ENCODE assay signal across 8 mouse cellular contexts in the genomic region with DNA sequence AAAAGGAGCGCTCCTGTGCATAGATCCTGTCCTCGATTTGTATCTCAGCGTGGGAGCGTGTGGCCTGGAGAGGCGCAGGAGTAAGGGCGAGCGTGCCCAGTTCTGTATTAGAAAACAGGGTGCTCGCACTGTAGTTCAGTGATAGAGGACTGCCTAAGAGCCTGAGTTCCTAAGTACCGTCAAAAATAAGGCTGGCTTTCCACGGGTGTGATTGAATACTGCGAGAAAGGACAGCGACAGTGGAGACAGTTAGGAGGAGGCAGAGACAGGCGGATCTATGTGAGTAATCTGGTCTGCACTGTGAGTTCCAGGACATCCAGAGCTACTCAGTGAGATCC. TPM values are rescaled to one million over a fixed set of nuclear protein-coding genes. Genes with fewer than 3 reads are reported as not detected.
A peak's percentile ranks its signal among the peaks of the same experiment; 100 is the strongest.
DNase-seq lines count a peak whose midpoint lies in the region; ATAC-seq lines count a peak whose summit lies in the region.
"Had no signal": no experiment of that assay in that cellular context is flagged by ENCODE, and none has a peak within 500 bp of the region (broad histone marks: within the 10 kb centered on the region; RNA-seq: fewer than 3 reads in every experiment).

No protein-coding gene starts in this region.

- H3K4me1 ChIP-seq in lung, embryonic 15.5 days: peaks cover 24% of the 10 kb centered on the region
- H3K4me1 ChIP-seq in forebrain, embryonic 11.5 days (replicated peaks; ENCODE audit: control insufficient read depth, insufficient read depth, low read length): peaks cover 9% of the 10 kb centered on the region; the same call in 1 of the 2 replicates
- H3K4me1 ChIP-seq in limb, embryonic 12.5 days (replicated peaks): peaks cover 3% of the 10 kb centered on the region; the same call in 1 of the 2 replicates
- peaks cover 8% of the 10 kb centered on the region; the same call in 1 of the 2 replicates for H3K4me1 ChIP-seq in stomach, embryonic 14.5 days (ENCODE audit: control insufficient read depth, insufficient read depth, low read length)

- no peak for DNase-seq in lung, postnatal 14 days
- no peak for DNase-seq in forebrain, embryonic 11.5 days (ENCODE audit: low spot score)
- no peak for DNase-seq in thymus, postnatal 0 days (ENCODE audit: low spot score)

- H3K9ac ChIP-seq in lung, embryonic 15.5 days: 0 out of 2 replicates have a peak overlapping the region, but pooled peaks have one; percentile 23
- peak overlapping the region; percentile 47; the same call in 1 of the 2 replicates for H3K9ac ChIP-seq in forebrain, embryonic 11.5 days (ENCODE audit: low read length)
- H3K9ac ChIP-seq in limb, embryonic 12.5 days (replicated peaks): peak overlapping the region; percentile 8; the same call in 1 of the 2 replicates
- H3K9ac ChIP-seq in stomach, embryonic 14.5 days (replicated peaks; ENCODE audit: low read depth, low read length): no peak overlapping the region

- H3K36me3 ChIP-seq in lung, embryonic 15.5 days: no peaks in the 10 kb centered on the region
- H3K36me3 ChIP-seq in forebrain, embryonic 11.5 days (ENCODE audit: control insufficient read depth, insufficient read depth, low read length): no peaks in the 10 kb centered on the region
- H3K36me3 ChIP-seq in limb, embryonic 12.5 days: no peaks in the 10 kb centered on the region
- no peaks in the 10 kb centered on the region for H3K36me3 ChIP-seq in stomach, embryonic 14.5 days (ENCODE audit: control insufficient read depth, insufficient read depth, low read length)

- no peaks in the 10 kb centered on the region for H3K9me3 ChIP-seq in lung, embryonic 15.5 days
- H3K9me3 ChIP-seq in forebrain, embryonic 11.5 days (ENCODE audit: control insufficient read depth, low read length): no peaks in the 10 kb centered on the region
- no peaks in the 10 kb centered on the region for H3K9me3 ChIP-seq in limb, embryonic 12.5 days
- H3K9me3 ChIP-seq in stomach, embryonic 14.5 days (ENCODE audit: control insufficient read depth, low read depth, low read length): no peaks in the 10 kb centered on the region

- peak overlapping the region; percentile 56 for H3K4me3 ChIP-seq in lung, embryonic 15.5 days
- H3K4me3 ChIP-seq in forebrain, embryonic 11.5 days (ENCODE audit: low read depth, low read length): peak overlapping the region; percentile 58
- peak overlapping the region; percentile 66 for H3K4me3 ChIP-seq in limb, embryonic 12.5 days (replicated peaks)
- H3K4me3 ChIP-seq in stomach, embryonic 14.5 days (ENCODE audit: low read depth, low read length): peak overlapping the region; percentile 55

- 0 out of 2 replicates have a peak overlapping the region, but pooled peaks have one; percentile 7 for H3K27ac ChIP-seq in lung, embryonic 15.5 days
- H3K27ac ChIP-seq in forebrain, embryonic 11.5 days (ENCODE audit: low read depth, low read length): no peak overlapping the region
- no peak overlapping the region for H3K27ac ChIP-seq in limb, embryonic 12.5 days
- H3K27ac ChIP-seq in stomach, embryonic 14.5 days (ENCODE audit: low read length): no peak overlapping the region

- H3K4me2 ChIP-seq in lung, embryonic 15.5 days: peak overlapping the region; percentile 88
- H3K4me2 ChIP-seq in forebrain, embryonic 11.5 days (ENCODE audit: low read depth, low read length, severe bottlenecking): peak overlapping the region; percentile 96
- H3K4me2 ChIP-seq in limb, embryonic 12.5 days: peak overlapping the region; percentile 93
- H3K4me2 ChIP-seq in stomach, embryonic 14.5 days (replicated peaks; ENCODE audit: low read depth, low read length): peak overlapping the region; percentile 91

- no peak for ATAC-seq in lung, embryonic 15.5 days (ENCODE audit: borderline replicate concordance, extremely low read depth, low FRiP score, low TSS enrichment)
- ATAC-seq in forebrain, embryonic 11.5 days (replicated peaks; ENCODE audit: low FRiP score): no peak; the same call in 1 of the 2 replicates
- ATAC-seq in limb, embryonic 12.5 days (ENCODE audit: insufficient number of reproducible peaks, insufficient read depth, low FRiP score, low TSS enrichment, low read depth): no peak; the same call in 1 of the 2 replicates
- no peak for ATAC-seq in stomach, embryonic 14.5 days (ENCODE audit: insufficient number of reproducible peaks, insufficient read depth, low FRiP score, low read depth)
- no peak for ATAC-seq in megakaryocyte-erythroid progenitor cell, adult 5-6 weeks (replicated peaks; ENCODE audit: low FRiP score, low TSS enrichment, poor library complexity, severe bottlenecking)

- no peaks in the 10 kb centered on the region for H3K27me3 ChIP-seq in lung, embryonic 15.5 days
- H3K27me3 ChIP-seq in forebrain, embryonic 11.5 days (ENCODE audit: control insufficient read depth, insufficient read depth, low read length): peaks cover 5% of the 10 kb centered on the region; the same call in 1 of the 2 replicates
- H3K27me3 ChIP-seq in limb, embryonic 12.5 days: 0 out of 2 replicates have a peak, but pooled peaks cover 2% of the 10 kb centered on the region
- H3K27me3 ChIP-seq in stomach, embryonic 14.5 days (ENCODE audit: control insufficient read depth, insufficient read depth, low read length): no peaks in the 10 kb centered on the region

- WGBS in lung, embryonic 15.5 days: 2% methylated on average over 13 of the region's 13 CpGs
- 5% methylated on average over 13 of the region's 13 CpGs for WGBS in forebrain, embryonic 11.5 days
- whole genome bisulfite sequencing in limb, embryonic 12.5 days: 4% methylated on average over 13 of the region's 13 CpGs
- WGBS in stomach, embryonic 14.5 days: 2% methylated on average over 13 of the region's 13 CpGs

RNA-seq across cellular contexts. Expression of gene Tspan15, which starts 0.3 kb away (rescaled TPM):
- 66.5 and 84.5 TPM in 2 replicates for polyA plus RNA-seq in lung, embryonic 15.5 days (2015; fragmentation: Nextera tagmentation; extraction: Ambion mirVana)
- polyA plus RNA-seq in forebrain, embryonic 11.5 days (2014; fragmentation: Nextera tagmentation; extraction: Ambion mirVana): 13.9 and 15.5 TPM in 2 replicates
- 19.3 and 20.4 TPM in 2 replicates for polyA plus RNA-seq in limb, embryonic 12.5 days (2016; fragmentation: Nextera tagmentation; extraction: Ambion mirVana)
- 32.4 and 32.8 TPM in 2 replicates for polyA plus RNA-seq in stomach, embryonic 14.5 days (2014; fragmentation: Nextera tagmentation; extraction: Ambion mirVana)
- total RNA-seq in megakaryocyte-erythroid progenitor cell, adult 5-6 weeks (2014; fragmentation: Nextera tagmentation): 1.9 and 10.3 TPM in 2 replicates
- 1.5 and 1.7 TPM in 2 replicates for total RNA-seq in megakaryocyte-erythroid progenitor cell, adult 5-6 weeks (2017)
- 3.7 and 4.5 TPM in 2 replicates for polyA plus RNA-seq in thymus, postnatal 0 days (2015; fragmentation: Nextera tagmentation; extraction: Ambion mirVana)

RNA-seq across cellular contexts. Expression of gene Tacr2, which starts 20.9 kb away (rescaled TPM):
- polyA plus RNA-seq in lung, embryonic 15.5 days (2015; fragmentation: Nextera tagmentation; extraction: Ambion mirVana): 0.56 and 0.72 TPM in 2 replicates
- not detected in 2 replicates for polyA plus RNA-seq in forebrain, embryonic 11.5 days (2014; fragmentation: Nextera tagmentation; extraction: Ambion mirVana)
- polyA plus RNA-seq in limb, embryonic 12.5 days (2016; fragmentation: Nextera tagmentation; extraction: Ambion mirVana): not detected in 2 replicates
- 0.14 and 0.69 TPM in 2 replicates for polyA plus RNA-seq in stomach, embryonic 14.5 days (2014; fragmentation: Nextera tagmentation; extraction: Ambion mirVana)
- not detected in 2 replicates for total RNA-seq in megakaryocyte-erythroid progenitor cell, adult 5-6 weeks (2014; fragmentation: Nextera tagmentation)
- total RNA-seq in megakaryocyte-erythroid progenitor cell, adult 5-6 weeks (2017): not detected in 2 replicates
- polyA plus RNA-seq in thymus, postnatal 0 days (2015; fragmentation: Nextera tagmentation; extraction: Ambion mirVana): 0.05 and 0.06 TPM in 2 replicates
- polyA plus RNA-seq: brain, embryonic 14.5 days had no signal
